Mouse (Mus musculus) embryo, embryonic 10 days (tissue): ENCODE results near the gene Olfr1097.

Source experiments
- DNase-seq: peaks from one replicate; pipeline ENCODE4 v3.0.0-alpha.2; 2015; ENCODE audit warnings: low spot score

Olfr1097 gene

DNA sequence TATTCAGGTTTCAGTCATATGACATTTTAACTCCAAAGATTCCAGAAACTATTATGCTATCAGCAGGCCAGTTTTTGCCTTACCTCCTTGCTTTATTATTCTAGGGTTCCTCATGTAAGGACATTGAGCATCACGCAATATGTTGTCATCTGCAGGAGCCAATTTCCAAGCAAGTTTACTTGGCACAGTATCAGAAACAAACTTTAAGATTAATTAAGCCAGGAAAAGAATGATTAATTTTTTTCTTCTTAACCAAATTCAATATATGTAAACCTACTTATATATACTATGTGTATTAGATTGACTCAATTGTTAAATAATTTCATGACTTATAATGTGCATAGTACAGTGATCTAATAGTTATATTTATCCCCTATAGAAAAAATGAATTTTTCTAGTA is at the start of gene Olfr1097:
Gene Olfr1097 (minus strand): TSS at position 101 of the 400 bp plus-strand sequence.
- no peak for DNase-seq

DNA sequence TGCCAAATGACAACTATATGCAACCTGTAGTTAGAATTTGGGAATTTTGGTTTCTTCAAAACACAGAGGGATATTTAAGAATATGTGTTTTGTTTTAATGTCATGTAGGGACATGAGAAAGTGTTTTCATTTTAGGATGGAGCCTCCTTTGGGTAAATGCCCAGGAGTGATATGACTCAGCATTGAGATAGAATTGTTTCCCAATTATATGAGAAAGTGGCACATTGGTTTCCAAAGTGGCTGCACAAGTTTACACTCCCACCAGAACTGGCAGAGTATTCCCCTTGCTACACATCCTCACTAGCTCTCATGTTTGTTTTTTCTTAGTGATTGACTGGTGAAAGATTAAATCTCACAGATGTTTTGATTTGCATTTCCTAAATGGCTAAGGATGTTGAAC is 34.5 kb upstream of the Olfr1097 start:
- no peak for DNase-seq

GRCm38 (mm10) chr2:86924445-86924844 is 32.4 kb upstream of the Olfr1097 start, which contains the start of gene Olfr1098:
Olfr1098 (minus strand) TSS chr2:86924545.
- no peak for DNase-seq

DNA sequence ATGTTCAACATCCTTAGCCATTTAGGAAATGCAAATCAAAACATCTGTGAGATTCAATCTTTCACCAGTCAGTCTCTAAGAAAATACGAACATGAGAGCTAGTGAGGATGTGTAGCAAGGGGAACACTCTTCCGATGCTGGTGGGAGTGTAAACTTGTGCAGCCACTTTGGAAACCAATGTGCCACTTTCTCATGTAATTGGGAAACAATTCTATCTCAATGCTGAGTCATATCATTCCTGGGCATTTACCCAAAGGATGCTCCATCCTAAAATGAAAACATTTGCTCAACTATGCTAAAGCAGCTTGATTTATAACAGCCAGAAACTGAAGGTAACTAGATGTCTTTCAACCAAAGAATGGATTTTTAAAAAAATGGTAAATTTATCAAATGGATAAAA is 13.6 kb upstream of the Olfr1097 start:
- DNase-seq: no peak

- DNase-seq: no peak
Measured at GRCm38 (mm10) chr2:86874702-86875101, 17.3 kb downstream of the Olfr1097 start, which contains the start of gene Gm13723. Gm13723 (minus strand) TSS chr2:86874802.

- DNase-seq: no peak
Measured at GRCm38 (mm10) chr2:86851596-86851995, 40.4 kb downstream of the Olfr1097 start, which contains the start of gene Olfr1095. Olfr1095 (minus strand) TSS chr2:86851696.
